Mouse (Mus musculus) CH12.LX (cell line): ENCODE measurements around the gene Ablim2.

Experiments used
- BHLHE40 ChIP-seq: IDR thresholded peaks from 2 replicates; pipeline ENCODE4 v1.6.1; 2011; ENCODE audit warnings: mild to moderate bottlenecking, low read depth, low read length, improper control_type of control experiment
- CTCF ChIP-seq, 2 experiments: IDR thresholded peaks in 1 of 2; conservative IDR thresholded peaks in 1 of 2; 2 replicates each; pipeline ENCODE4 v1.5.1; 2011 to 2012; ENCODE audit warnings: low read depth in 2 of 2, low read length in 2 of 2, improper control_type of control experiment in 1 of 2, inconsistent platforms in 1 of 2, mild to moderate bottlenecking in 1 of 2, moderate library complexity in 1 of 2
- E2F4 ChIP-seq: IDR thresholded peaks from 2 replicates; pipeline ENCODE4 v1.6.1; 2011; ENCODE audit warnings: low read depth, low read length, improper control_type of control experiment; ENCODE audit not compliant: insufficient replicate concordance
- ELF1 ChIP-seq: IDR thresholded peaks from 2 replicates; pipeline ENCODE4 v1.6.1; 2014; ENCODE audit warnings: low read depth, mild to moderate bottlenecking, inconsistent platforms, low read length, improper control_type of control experiment
- POLR2A ChIP-seq: IDR thresholded peaks from 2 replicates; pipeline ENCODE4 v1.6.1; 2011; ENCODE audit warnings: low read depth, mild to moderate bottlenecking, improper control_type of control experiment, low read length
- ZC3H11A ChIP-seq: IDR thresholded peaks from 2 replicates; pipeline ENCODE4 v1.6.1; 2012; ENCODE audit warnings: low read depth, mild to moderate bottlenecking, inconsistent platforms, low read length, improper control_type of control experiment
- ZKSCAN1 ChIP-seq: IDR thresholded peaks from 2 replicates; pipeline ENCODE4 v1.6.1; 2012; ENCODE audit warnings: low read depth, inconsistent platforms, low read length, improper control_type of control experiment, borderline replicate concordance

- no peak for TF ChIP-seq ZKSCAN1
- TF ChIP-seq ZC3H11A, result no peak
- TF ChIP-seq E2F4, result no peak
- no peak for TF ChIP-seq CTCF (conservative IDR thresholded peaks at IDR 0.05 in 1 of 2, IDR thresholded peaks at IDR 0.05 in 1 of 2; ENCODE audit: low read depth in 2 of 2, low read length in 2 of 2)
- TF ChIP-seq BHLHE40, result no peak
- TF ChIP-seq ELF1, result no peak
- no peak for TF ChIP-seq POLR2A
These were observed 69.4 kb downstream of the Ablim2 start for GRCm38 (mm10) chr5:35827075-35827474.
